Mouse (Mus musculus) C2C12 (cell line): ENCODE measurements around the gene Vmn2r57. TPM values are rescaled to one million over a fixed set of nuclear protein-coding genes. Genes with fewer than 3 reads are reported as not detected.
"Not testable (repeated sequence)": the region's sequence is repeated elsewhere in the genome, so short reads cannot be mapped to it uniquely, and the experiment has no call there.

Experiments used
- H3K27me3 ChIP-seq: one replicate; pipeline ENCODE4 v1.6.1; 2011; ENCODE audit not compliant: control insufficient read depth, insufficient read depth, insufficient read length
- H3K36me3 ChIP-seq: one replicate; pipeline ENCODE4 v1.6.1; 2011; ENCODE audit not compliant: control insufficient read depth, insufficient read depth
- H3K4me3 ChIP-seq: one replicate; pipeline ENCODE4 v1.5.1; 2011; ENCODE audit warnings: mild to moderate bottlenecking, control low read depth; ENCODE audit not compliant: poor library complexity, insufficient read depth, severe bottlenecking
- H3K79me2 ChIP-seq: one replicate; pipeline ENCODE4 v1.6.1; 2011; ENCODE audit not compliant: control insufficient read depth, insufficient read depth
- H3K79me3 ChIP-seq: one replicate; pipeline ENCODE4 v1.6.1; 2011; ENCODE audit warnings: low read depth, control low read depth
- H3ac ChIP-seq: one replicate; pipeline ENCODE3; 2011; ENCODE audit warnings: low read depth; ENCODE audit not compliant: control insufficient read depth, insufficient read length
- CEBPB ChIP-seq: IDR thresholded peaks from one replicate; pipeline ENCODE4 v1.6.1; 2011; ENCODE audit warnings: low read depth, mild to moderate bottlenecking, control low read depth, moderate library complexity
- CTCF ChIP-seq: IDR thresholded peaks from one replicate; pipeline ENCODE4 v1.5.1; 2011; ENCODE audit not compliant: control insufficient read depth, insufficient read depth, insufficient read length
- FOSL1 ChIP-seq: IDR thresholded peaks from one replicate; pipeline ENCODE4 v1.8.0; 2011; ENCODE audit warnings: mild to moderate bottlenecking, low read length; ENCODE audit not compliant: poor library complexity, insufficient read depth, severe bottlenecking
- MAX ChIP-seq: IDR thresholded peaks from one replicate; pipeline ENCODE4 v1.6.1; 2011; ENCODE audit warnings: mild to moderate bottlenecking, control low read depth
- MYOD1 ChIP-seq: IDR thresholded peaks from one replicate; pipeline ENCODE4 v1.6.1; 2011; ENCODE audit warnings: low read depth; ENCODE audit not compliant: control insufficient read depth, insufficient read length
- MYOG ChIP-seq: IDR thresholded peaks from one replicate; pipeline ENCODE4 v1.6.1; 2011; ENCODE audit not compliant: control insufficient read depth, insufficient read length; ENCODE audit errors: extremely low read depth
- USF1 ChIP-seq: IDR thresholded peaks from one replicate; pipeline ENCODE4 v1.6.1; 2011; ENCODE audit warnings: low read depth, mild to moderate bottlenecking, control low read depth, moderate library complexity
- long read RNA-seq, 2 experiments: library from polyadenylated mRNA; unstranded; transcript quantifications; one replicate each; pipeline ENCODE4 v2.0.0; 2019 to 2020
- polyA plus RNA-seq: library from polyadenylated mRNA; unstranded; fragments of >200 nt; fragmentation: generic; extraction: Trizol; gene quantifications from one replicate; pipeline ENCODE4 v1.2.1, GENCODE M21; 2012; ENCODE audit warnings: missing spikeins

Vmn2r57 gene
- not detected for polyA plus RNA-seq
- long read RNA-seq, experiment 1 = 0 reads
- long read RNA-seq, experiment 2 = 0 reads

- not testable (repeated sequence) for H3K79me2 ChIP-seq, H3K79me3 ChIP-seq, H3K27me3 ChIP-seq, H3K4me3 ChIP-seq, H3K36me3 ChIP-seq, H3ac ChIP-seq
These were observed at the start of gene Vmn2r57 for GRCm38 (mm10) chr7:41448596-41448995. Gene Vmn2r57 (minus strand): TSS chr7:41448696.

- Histone ChIP-seq H3K79me3 (no peaks in the 10 kb centered on the region), H3K79me2 (no peaks in the 10 kb centered on the region), H3ac (no peak overlapping the region), H3K4me3 (no peak overlapping the region), H3K27me3 (no peaks in the 10 kb centered on the region), H3K36me3 (no peaks in the 10 kb centered on the region)
- TF ChIP-seq CEBPB (no peak), MAX (no peak), USF1 (no peak), FOSL1 (no peak), MYOG (no peak), CTCF (no peak), MYOD1 (no peak)
These were observed 49.4 kb upstream of the Vmn2r57 start for GRCm38 (mm10) chr7:41497871-41498270.

GRCm38 (mm10) chr7:41451864-41452263, 3.4 kb upstream of the Vmn2r57 start:
- Histone ChIP-seq H3K79me3 (no peaks in the 10 kb centered on the region), H3K4me3 (no peak overlapping the region), H3K27me3 (no peaks in the 10 kb centered on the region), H3K36me3 (no peaks in the 10 kb centered on the region), H3K79me2 (no peaks in the 10 kb centered on the region), H3ac (no peak overlapping the region)
- TF ChIP-seq CTCF = no peak
- no peak for TF ChIP-seq USF1
- TF ChIP-seq CEBPB = no peak
- TF ChIP-seq MYOG = no peak
- TF ChIP-seq FOSL1 = no peak
- TF ChIP-seq MAX = no peak
- TF ChIP-seq MYOD1 = no peak

- TF ChIP-seq MAX (no peak), MYOG (no peak), CEBPB (no peak), MYOD1 (no peak), CTCF (no peak), FOSL1 (no peak), USF1 (no peak)
- Histone ChIP-seq H3K4me3 (no peak overlapping the region), H3K36me3 (no peaks in the 10 kb centered on the region), H3K79me2 (no peaks in the 10 kb centered on the region), H3ac (no peak overlapping the region), H3K79me3 (no peaks in the 10 kb centered on the region), H3K27me3 (no peaks in the 10 kb centered on the region)
These were observed 54.4 kb downstream of the Vmn2r57 start for GRCm38 (mm10) chr7:41394130-41394529.

GRCm38 (mm10) chr7:41393048-41393971, 55.2 kb downstream of the Vmn2r57 start, which contains the start of gene AI987944:
Gene AI987944 (minus strand): TSS chr7:41393379.
- Histone ChIP-seq H3K27me3 (no peaks in the 10 kb centered on the region), H3K79me3 (no peaks in the 10 kb centered on the region), H3K36me3 (no peaks in the 10 kb centered on the region), H3ac (peak within 1 kb of the TSS; percentile 59), H3K4me3 (peak within 1 kb of the TSS; percentile 43), H3K79me2 (no peaks in the 10 kb centered on the region)
- TF ChIP-seq FOSL1 = no peak
- peak; percentile 96 for TF ChIP-seq CEBPB
- peak; percentile 14 for TF ChIP-seq MYOD1
- TF ChIP-seq MAX = no peak
- no peak for TF ChIP-seq CTCF
- no peak for TF ChIP-seq USF1

Other genes starting within 250 kb of the Vmn2r57 start
- 1.7 TPM for gene AI987944, start 55.3 kb downstream of the Vmn2r57 start, polyA plus RNA-seq
- gene Gm20449, start 50.7 kb upstream of the Vmn2r57 start, polyA plus RNA-seq = not detected
- 0.85 TPM for gene AW146154, start 51.2 kb upstream of the Vmn2r57 start, polyA plus RNA-seq
- gene Gm6871, start 125.0 kb upstream of the Vmn2r57 start, polyA plus RNA-seq = 0.08 TPM
- 2.3 TPM for gene 2610021A01Rik, start 150.5 kb upstream of the Vmn2r57 start, polyA plus RNA-seq
- 1.5 TPM for gene Zfp788, start 184.5 kb upstream of the Vmn2r57 start, polyA plus RNA-seq